9 mouse cellular contexts compared by ENCODE assay signal in the genomic region with DNA sequence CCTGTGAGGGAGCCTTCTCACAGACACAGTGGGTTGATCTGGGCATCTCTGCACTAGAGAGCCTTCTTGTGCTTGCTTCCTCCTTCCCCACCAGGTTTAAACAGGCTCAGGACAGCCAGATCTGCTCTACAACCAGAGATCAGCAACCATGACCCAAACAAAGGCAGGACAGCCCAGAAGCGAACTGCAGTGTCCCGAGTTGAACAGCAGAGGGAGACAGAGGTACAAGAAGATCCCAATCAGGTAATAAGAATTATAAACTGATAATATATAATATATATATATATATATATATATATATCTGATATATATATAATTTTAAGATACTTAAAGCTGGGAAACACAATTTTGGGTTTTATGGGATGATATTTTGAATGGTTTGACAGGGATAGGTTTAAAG. TPM values are rescaled to one million over a fixed set of nuclear protein-coding genes. Genes with fewer than 3 reads are reported as not detected.
A peak's percentile ranks its signal among the peaks of the same experiment; 100 is the strongest.
DNase-seq lines count a peak whose midpoint lies in the region; ATAC-seq and TF ChIP-seq lines count a peak whose summit lies in the region.
"Had no signal": no experiment of that assay in that cellular context is flagged by ENCODE, and none has a peak within 500 bp of the region (broad histone marks: within the 10 kb centered on the region; RNA-seq: fewer than 3 reads in every experiment).

No protein-coding gene starts in this region.

- no peak overlapping the region for H3K27ac ChIP-seq in layer of hippocampus, adult 2 months
- no peak overlapping the region for H3K27ac ChIP-seq in limb, embryonic 11.5 days (replicated peaks; ENCODE audit: low read depth, low read length)

- peak; percentile 3 for DNase-seq in cerebellum, adult 9-10 months
- DNase-seq in layer of hippocampus, adult 2 months (ENCODE audit: low spot score in 2 of 2) = peak; percentile 2 to 38
- no peak for DNase-seq in layer of hippocampus, adult 9-11 months
- DNase-seq in cerebellum, postnatal 36 days = peak; percentile 11
- DNase-seq in limb, embryonic 11.5 days (ENCODE audit: low spot score) = peak; percentile 75
- DNase-seq in thymus, postnatal 14 days = peak; percentile 30

- H3K4me1 ChIP-seq in limb, embryonic 11.5 days (ENCODE audit: control insufficient read depth, insufficient read depth, low read length) = no peaks in the 10 kb centered on the region

- no peak overlapping the region for H3K9ac ChIP-seq in limb, embryonic 11.5 days (ENCODE audit: low read length)

- 4% methylated on average over 2 of the region's 2 CpGs for WGBS in limb, embryonic 11.5 days

- peak; percentile 82 for TF ChIP-seq CTCF in layer of hippocampus, adult 2 months (conservative IDR thresholded peaks at IDR 0.05)

- no peaks in the 10 kb centered on the region for H3K9me3 ChIP-seq in limb, embryonic 11.5 days (ENCODE audit: control insufficient read depth, low read length)

- H3K27me3 ChIP-seq in limb, embryonic 11.5 days (ENCODE audit: control insufficient read depth, insufficient read depth, low read length) = no peaks in the 10 kb centered on the region

- ATAC-seq in cerebellum, adult (ENCODE audit: insufficient number of reproducible peaks, low FRiP score, low TSS enrichment) = no peak
- peak; percentile 41 for ATAC-seq in CD4-positive, CD25-positive, alpha-beta regulatory T cell, adult 4 months
- ATAC-seq in limb, embryonic 11.5 days (ENCODE audit: insufficient number of reproducible peaks, low FRiP score, low TSS enrichment, low read depth) = no peak

- H3K4me3 ChIP-seq in layer of hippocampus, adult 2 months = no peak overlapping the region
- H3K4me3 ChIP-seq in limb, embryonic 11.5 days (ENCODE audit: low read depth, low read length) = no peak overlapping the region

- no peaks in the 10 kb centered on the region for H3K36me3 ChIP-seq in limb, embryonic 11.5 days (ENCODE audit: control insufficient read depth, insufficient read depth, low read length)

- no peak overlapping the region for H3K4me2 ChIP-seq in limb, embryonic 11.5 days (ENCODE audit: low read depth, severe bottlenecking)

RNA-seq across cellular contexts. Expression of a gene that starts 22.5 kb away (rescaled TPM):
- total RNA-seq in layer of hippocampus, adult 2 months (2021) = not detected
- polyA plus RNA-seq in CD4-positive, CD25-positive, alpha-beta regulatory T cell, adult 4 months (2017; shearing (Covaris generic)) = not detected
- polyA plus RNA-seq in limb, embryonic 11.5 days (2014; fragmentation: Nextera tagmentation; extraction: Ambion mirVana) = not detected in 2 replicates
- total RNA-seq: heart, postnatal 14 days had no signal

RNA-seq across cellular contexts. Expression of a gene that starts 51.0 kb away (rescaled TPM):
- not detected for total RNA-seq in layer of hippocampus, adult 2 months (2021)
- not detected for polyA plus RNA-seq in CD4-positive, CD25-positive, alpha-beta regulatory T cell, adult 4 months (2017; shearing (Covaris generic))
- 0.10 TPM in 1 of 2 replicates, not detected in the other for polyA plus RNA-seq in limb, embryonic 11.5 days (2014; fragmentation: Nextera tagmentation; extraction: Ambion mirVana)
- total RNA-seq: heart, postnatal 14 days had no signal

RNA-seq across cellular contexts. Expression of a gene that starts 54.1 kb away (rescaled TPM):
- 10 to 100 TPM; 45.8 to 68.2 TPM for total RNA-seq in layer of hippocampus, adult 2 months (2021)
- polyA plus RNA-seq in CD4-positive, CD25-positive, alpha-beta regulatory T cell, adult 4 months (2017; shearing (Covaris generic)) = 1 to 10 TPM in 1 of 2 experiments, under 1 TPM in 1; 0.69 to 1.1 TPM
- 852 and 881 TPM in 2 replicates for polyA plus RNA-seq in limb, embryonic 11.5 days (2014; fragmentation: Nextera tagmentation; extraction: Ambion mirVana)

Comparison
In these comparisons a context has a peak if more than half of its experiments do, and no peak if none do; other contexts are left out.
1. RNA of a gene that starts 54.1 kb away (polyA plus RNA-seq): 852 to 881 TPM in limb, embryonic 11.5 days; 0.69 to 1.1 TPM in CD4-positive, CD25-positive, alpha-beta regulatory T cell, adult 4 months; every median in the first group is over 100 times any median in the second.